Mouse (Mus musculus): ENCODE measurements around the gene 4930432K21Rik.

Gene 4930432K21Rik

GRCm38 (mm10) chr8:84206666-84207065 lies 58.8 kb downstream of the 4930432K21Rik start:
- DNase-seq (ENCODE audit: extremely low spot score, low read depth, low spot score): no peak

GRCm38 (mm10) chr8:84207811-84208210 lies 60.0 kb downstream of the 4930432K21Rik start:
- DNase-seq (ENCODE audit: extremely low spot score, low read depth, low spot score): no peak

- no peak for DNase-seq (ENCODE audit: extremely low spot score, low read depth, low spot score)
Measured at GRCm38 (mm10) chr8:84208381-84209380, 60.9 kb downstream of the 4930432K21Rik start.

GRCm38 (mm10) chr8:84210167-84210791 lies 62.5 kb downstream of the 4930432K21Rik start:
- no peak for DNase-seq (ENCODE audit: extremely low spot score, low read depth, low spot score)

GRCm38 (mm10) chr8:84211202-84211601 lies 63.4 kb downstream of the 4930432K21Rik start:
- no peak for DNase-seq (ENCODE audit: extremely low spot score, low read depth, low spot score)

GRCm38 (mm10) chr8:84211881-84212563 lies 64.2 kb downstream of the 4930432K21Rik start:
- DNase-seq (ENCODE audit: extremely low spot score, low read depth, low spot score): no peak

- DNase-seq (ENCODE audit: extremely low spot score, low read depth, low spot score): no peak
Measured at GRCm38 (mm10) chr8:84213277-84213676, 65.5 kb downstream of the 4930432K21Rik start.

- no peak for DNase-seq (ENCODE audit: extremely low spot score, low read depth, low spot score)
Measured at GRCm38 (mm10) chr8:84217206-84217605, 69.4 kb downstream of the 4930432K21Rik start.

- no peak for DNase-seq (ENCODE audit: extremely low spot score, low read depth, low spot score)
Measured at GRCm38 (mm10) chr8:84218143-84218542, 70.3 kb downstream of the 4930432K21Rik start.

GRCm38 (mm10) chr8:84220105-84220504 lies 72.3 kb downstream of the 4930432K21Rik start:
- DNase-seq (ENCODE audit: extremely low spot score, low read depth, low spot score): no peak

All from hindlimb bud, embryonic 11.5 days (tissue).